Mouse (Mus musculus) T-helper 17 cell (primary cell): ENCODE measurements around the gene Boc.

ENCODE experiments used
- in situ Hi-C, 2 experiments: fragments of 300-600 bp; cut with MboI, MseI; formaldehyde crosslinking; loops; 1 replicate in 1 of 2; 2 replicates in 1 of 2; pipeline ENCODE4 v1.15.1; 2025; ENCODE audit warnings: high pct_unique_total_duplicates in 2 of 2

Gene Boc

DNA sequence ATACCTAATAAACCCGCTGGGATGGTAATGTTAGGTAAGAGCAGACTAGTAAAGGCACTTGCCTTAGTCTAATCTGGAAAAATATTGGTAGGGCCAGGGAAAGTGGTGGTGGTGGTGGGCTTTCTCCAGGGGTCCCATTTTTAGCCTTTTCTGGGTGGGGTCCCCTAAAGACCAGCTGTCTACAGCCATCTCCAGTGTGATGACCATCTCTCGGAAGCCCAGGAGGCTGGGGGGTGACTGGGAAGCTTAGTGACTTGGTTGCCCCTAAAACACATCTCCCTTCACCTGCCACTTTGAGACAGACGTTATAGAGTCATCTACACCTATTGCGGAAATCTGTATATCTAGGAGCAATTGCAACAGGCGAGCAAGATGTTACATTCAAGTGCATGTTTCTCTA is 6.0 kb downstream of the Boc start:
- in situ Hi-C loops, result no loop called here

DNA sequence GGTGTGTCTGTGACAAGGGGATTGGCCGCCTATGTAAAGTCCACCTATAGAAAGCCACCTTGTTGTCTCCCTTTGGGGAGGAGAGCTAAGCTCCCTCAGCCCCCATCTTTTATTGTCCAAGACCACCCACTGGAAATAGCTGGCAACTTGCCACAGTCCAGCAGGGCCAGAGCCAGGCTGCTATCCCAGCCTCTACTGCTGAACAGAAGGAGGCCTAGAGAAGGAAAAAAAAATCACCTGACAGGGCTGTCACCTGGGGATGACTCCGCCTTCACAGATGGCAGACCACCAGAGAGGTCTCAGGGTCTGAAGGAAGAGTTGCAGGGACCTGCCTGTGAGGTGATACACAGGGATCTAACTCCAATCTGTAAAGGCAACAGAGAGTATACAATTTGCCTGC is 6.7 kb downstream of the Boc start:
- in situ Hi-C loops, result no loop called here

DNA sequence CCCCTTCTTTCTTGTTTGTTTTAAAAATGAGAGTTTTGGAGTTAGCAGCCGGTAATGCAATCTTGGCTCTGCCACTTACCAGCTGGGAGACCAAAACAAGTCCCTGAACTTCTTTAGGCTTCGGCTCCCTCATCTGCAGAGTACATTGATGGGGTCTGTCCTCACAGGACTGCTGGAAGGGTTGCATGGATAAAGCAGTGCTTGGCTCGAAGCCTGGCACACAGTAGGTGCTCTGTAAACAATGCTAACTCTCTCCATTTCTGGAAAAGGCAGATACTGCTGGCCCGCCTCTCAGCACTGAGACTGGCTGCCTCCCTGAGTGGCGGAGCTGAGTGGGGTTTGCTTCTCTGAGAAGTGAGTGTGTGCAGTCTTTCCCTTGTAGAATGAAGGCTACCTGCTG is 7.2 kb downstream of the Boc start:
- in situ Hi-C loops, result no loop called here

DNA sequence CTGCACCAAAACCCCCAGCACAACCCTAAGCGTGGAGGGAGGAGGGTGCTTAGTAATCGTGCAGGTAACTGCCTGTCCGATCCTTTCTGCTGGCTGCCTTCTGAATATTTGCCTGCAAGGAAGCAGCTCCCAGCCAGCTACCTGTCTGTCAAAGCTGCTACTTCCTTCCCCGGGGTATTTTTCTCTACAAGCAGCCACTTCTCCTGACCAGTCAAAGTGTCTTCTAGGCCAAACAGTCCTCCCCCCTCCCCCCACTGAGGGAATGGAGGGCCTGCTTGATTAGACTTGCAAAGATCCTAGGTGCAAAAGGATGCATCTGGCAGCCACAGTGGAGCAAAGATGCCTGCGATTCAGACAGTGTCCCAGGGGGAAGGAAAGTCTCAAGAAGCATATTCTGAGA is 7.9 kb downstream of the Boc start:
- in situ Hi-C loops, result no loop called here

DNA sequence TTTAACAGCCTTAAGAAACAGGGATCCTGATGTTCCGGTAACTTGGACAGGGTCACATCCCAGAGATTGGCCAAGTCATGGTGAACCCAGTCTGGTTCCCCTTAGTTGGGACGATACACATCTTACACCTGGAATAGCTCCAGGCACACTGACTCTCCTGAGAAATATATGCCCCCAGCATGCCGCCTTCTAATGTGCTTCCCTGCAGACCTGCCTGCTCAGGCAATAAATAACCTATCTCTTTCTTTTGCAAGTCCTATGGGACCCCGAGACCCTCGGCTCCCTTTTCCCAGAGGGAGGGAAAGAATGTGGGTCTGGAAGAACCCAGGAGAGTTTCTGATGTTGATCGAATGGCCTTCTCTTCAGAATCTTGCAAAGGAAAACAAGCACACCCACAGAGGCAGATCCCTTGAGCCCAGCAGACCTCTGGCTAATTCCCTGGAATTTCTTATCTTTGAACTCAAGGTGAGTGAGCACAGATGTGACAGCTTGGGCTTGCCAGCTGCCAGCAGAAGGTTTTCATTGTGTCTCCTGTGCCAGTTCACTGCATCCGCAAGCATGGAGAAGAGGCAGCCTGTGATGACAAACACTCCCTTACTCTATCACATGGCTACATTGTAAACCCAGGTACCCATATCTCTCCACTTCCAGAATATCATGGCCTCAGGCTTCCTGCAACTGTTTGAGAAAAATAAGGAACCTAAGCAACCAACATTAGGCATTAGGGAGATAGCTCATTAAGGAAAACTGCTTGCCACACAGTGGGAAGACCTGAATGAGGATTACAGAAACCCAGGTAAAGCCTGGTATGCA is 8.6 kb downstream of the Boc start:
- in situ Hi-C loops, result loop anchor here in 1 of 2 experiments (5.0 kb wide), 1 partner anchor 58 kb away; no protein-coding TSS in a partner anchor

DNA sequence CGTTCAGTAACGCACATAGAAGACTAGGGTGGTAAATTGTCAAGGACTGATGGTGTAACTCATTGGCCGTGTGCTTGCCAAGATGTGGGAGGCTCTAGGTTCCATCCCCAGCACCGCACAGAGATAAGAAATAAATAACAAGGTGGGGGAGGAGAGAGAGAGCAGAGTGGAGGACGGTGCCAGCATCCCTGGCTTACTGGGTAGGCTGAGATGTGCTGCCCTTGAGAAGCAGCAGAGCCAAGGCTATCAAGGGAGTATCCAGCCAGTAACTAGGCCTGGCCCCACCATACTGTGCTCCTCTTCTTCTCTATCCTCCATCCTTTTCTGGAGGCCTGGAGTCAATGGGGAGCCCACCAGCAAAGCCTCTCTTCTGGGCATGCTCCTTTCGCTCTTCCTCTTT is 9.3 kb downstream of the Boc start:
- in situ Hi-C loops, result loop anchor here in 1 of 2 experiments (5.0 kb wide), 1 partner anchor 57 kb away; no protein-coding TSS in a partner anchor

DNA sequence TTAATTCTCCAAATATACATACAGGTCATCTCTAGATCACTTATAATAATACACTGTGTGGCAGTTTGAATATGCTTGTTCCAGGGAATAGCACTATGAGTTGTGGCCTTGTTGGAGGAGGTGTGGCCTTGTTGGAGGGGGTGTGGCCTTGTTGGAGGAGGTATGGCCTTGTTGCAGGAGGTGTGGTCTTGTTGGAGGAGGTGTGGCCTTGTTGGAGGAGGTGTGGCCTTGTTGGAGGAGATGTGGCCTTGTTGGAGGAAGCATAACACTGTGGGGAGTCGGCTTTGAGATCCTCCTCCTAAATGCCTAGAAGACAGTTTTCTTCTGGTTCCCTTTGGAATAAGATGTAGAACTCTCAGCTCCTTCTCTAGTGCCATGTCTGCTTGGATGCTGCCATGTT is 10.7 kb downstream of the Boc start:
- in situ Hi-C loops, result loop anchor here in 1 of 2 experiments (5.0 kb wide), 1 partner anchor 56 kb away; no protein-coding TSS in a partner anchor

DNA sequence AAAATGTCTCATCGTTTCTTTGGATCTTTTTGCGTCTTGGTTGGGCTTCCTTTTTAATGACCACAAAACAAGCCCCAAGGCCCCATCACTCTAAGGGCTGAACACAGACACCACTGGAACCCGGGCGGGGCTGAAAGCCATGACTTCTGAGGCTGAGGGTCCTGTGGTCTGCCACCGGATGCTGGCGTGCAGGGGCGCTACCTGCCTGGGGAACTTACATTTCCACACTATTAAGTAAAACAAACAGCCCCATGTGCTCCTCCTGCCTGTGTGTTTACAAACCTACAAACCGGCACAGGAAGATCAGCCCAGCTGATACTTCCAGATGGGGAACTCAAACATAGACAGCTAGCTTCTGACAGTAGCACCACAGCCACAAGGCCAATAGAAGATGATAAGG is 11.9 kb downstream of the Boc start:
- in situ Hi-C loops, result loop anchor here in 1 of 2 experiments (5.0 kb wide), 1 partner anchor 55 kb away; no protein-coding TSS in a partner anchor

DNA sequence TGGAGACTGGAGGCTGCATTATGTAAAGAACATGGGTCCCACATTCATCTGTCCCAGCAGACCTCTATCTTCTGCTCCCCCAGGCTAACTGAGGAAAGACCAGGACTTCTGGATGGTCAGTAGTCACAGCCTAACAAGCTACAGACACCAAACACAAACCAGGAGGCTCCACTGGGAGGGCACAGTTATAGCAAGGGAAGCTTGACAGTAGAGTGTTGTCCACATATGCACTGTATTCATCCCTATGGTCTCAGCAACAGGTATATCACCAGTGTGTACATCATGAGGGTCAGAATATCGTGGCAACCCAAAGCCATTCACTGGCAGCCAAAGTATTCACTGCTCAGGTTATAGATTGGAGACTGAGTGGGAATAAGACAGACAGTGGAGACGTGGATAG is 12.8 kb downstream of the Boc start:
- in situ Hi-C loops, result loop anchor here in 1 of 2 experiments (5.0 kb wide), 1 partner anchor 54 kb away; no protein-coding TSS in a partner anchor

DNA sequence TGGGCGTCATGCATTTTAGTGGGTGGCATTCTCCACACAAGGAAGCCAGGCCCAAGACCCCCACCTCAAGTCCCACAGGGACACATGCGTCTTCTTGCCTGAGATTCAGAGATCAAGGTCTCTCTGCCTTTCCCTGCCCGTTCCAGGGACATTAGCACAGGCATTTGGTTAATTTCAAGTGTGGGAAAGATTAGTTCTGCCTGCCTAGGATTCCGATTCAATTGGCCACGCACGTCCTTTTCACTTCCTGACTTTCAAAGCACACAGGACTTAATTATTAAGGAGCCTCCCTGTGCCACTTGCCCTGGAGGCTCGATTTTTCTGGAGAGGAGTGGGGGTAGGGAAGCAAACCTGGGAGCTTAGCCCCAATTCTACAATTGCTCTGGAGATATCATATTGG is 13.5 kb downstream of the Boc start:
- in situ Hi-C loops, result loop anchor here in 1 of 2 experiments (5.0 kb wide), 1 partner anchor 53 kb away; no protein-coding TSS in a partner anchor

DNA sequence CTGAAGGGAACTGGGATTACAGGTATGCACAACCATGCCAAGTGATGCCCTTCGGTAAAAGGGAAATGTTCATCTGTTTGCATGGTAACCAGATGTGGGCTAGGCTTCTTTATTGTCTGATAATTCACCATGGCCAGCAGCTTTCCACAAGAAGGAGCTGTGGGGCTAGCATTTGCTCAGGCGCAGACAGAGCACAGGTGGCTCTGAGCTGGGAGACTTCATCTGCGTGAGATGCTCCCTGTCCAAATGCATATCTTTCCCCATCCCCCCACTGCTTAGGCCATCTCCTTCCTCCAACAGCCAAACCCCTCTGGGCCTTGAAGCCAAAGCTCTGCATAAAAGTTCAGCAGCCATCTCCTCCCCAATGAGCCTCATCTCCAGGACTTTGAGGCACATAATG is 15.6 kb downstream of the Boc start:
- in situ Hi-C loops, result no loop called here

DNA sequence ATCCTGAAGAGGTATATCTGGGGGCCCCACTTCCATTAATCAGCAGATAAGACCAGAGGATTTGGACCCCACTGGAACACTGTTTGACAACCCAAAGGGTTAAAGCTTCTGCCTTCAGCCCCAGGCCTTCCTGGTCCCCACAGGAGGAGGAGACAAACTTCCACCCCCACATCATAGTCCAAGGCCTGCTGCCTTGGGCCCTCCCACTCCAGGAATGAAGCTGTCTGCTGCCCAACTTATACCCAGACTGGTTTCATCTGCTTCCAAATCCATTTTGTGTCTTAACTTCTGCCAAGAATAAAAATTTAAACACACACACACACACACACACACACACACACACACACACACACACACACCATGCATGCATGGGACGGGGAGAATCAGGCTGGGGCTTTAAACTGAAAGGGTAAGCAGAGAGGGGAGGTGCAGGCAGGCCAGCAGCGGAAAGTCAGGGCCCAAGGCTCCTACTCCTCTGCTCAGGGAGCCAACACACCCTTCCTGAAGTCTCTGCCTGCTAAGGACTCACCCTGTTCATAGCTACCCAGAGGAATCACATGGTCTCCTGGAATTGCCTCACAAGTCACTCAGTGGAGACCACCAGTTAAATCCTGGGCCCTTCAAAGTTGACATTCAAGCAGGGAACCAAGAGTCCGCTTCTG is 16.5 kb downstream of the Boc start:
- in situ Hi-C loops, result no loop called here

DNA sequence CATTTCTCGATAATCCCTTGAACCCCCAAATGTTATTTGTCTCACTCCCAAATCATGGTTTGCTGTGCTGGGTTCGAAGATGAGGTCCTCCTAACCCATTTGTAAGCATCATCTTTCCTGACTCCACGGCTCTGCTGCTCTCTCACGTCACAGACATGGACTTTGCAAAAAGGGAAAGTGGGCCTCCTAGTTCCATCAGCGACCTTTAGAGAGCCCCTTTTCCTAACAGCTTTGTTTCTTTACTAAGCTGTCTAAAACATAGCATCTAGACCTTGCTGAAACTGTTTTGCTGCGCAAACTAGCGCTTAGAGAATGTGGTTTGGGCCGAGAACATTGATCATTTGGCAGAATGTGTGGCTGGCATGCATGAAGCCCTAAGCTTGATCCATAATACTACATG is 19.1 kb downstream of the Boc start:
- in situ Hi-C loops, result no loop called here

DNA sequence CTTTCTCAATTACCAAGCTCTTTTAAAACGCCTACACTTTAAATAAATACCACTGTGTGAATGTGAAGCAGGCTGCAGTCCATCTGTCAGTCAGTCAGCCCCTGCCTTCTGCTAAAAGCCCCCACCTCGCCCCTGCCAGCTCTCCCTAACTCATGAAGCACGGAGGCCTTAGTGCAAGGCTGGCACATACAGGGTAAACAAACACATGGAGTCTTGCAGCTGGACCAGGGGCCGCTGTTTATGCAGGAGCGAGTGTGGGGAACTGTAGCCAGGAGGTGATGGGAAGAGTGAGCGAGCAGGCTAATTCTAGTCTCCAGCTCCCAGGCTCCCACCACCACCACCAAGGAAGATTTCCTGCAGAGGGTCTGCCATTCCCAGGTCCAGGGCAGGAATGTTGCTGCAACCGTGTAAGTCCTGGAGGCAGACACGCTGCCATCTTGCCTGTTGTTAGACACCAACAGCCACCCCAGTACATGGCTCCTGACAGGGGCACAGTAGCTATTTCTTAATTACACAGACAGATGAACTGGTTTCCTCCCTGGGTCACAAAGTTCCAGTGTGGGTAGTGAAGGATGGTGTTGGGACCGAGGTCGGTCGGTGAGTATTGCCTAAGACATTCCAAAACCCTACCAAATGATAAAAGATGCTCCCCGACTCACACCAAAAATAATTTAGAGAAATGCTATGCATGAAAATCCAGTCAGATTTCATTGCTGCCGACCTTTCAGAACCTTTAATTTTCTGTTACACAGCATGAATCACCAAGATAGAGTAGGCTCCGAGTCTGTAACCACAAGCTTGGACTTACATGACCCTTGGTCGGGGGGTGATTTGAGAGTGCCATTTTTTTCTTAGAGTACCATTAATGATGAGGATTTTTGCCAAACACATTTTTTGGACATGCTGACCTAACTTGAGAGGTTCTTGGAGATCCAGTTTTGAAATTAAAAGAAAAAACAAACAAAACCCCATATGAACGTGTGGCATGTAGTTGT is 20.0 kb downstream of the Boc start:
- in situ Hi-C loops, result no loop called here

DNA sequence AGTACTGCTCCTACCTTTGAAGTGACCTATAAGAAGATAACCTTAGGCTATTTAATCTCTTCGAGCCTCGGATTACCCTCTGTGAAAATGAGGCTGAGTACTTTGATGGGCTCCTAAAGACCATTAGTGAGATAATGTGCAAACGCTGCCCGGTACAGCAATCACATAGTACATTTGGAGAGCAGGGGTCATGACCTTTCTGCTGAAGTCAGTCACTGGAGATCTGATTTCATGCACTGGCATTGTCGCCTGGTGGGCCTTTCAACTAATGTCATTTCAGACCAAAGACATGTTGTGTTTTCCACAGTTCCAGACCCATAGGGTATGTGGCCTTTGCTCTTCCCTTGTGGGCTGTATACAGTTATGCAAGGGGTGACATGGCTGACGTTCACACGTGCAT is 24.6 kb downstream of the Boc start:
- in situ Hi-C loops, result no loop called here

DNA sequence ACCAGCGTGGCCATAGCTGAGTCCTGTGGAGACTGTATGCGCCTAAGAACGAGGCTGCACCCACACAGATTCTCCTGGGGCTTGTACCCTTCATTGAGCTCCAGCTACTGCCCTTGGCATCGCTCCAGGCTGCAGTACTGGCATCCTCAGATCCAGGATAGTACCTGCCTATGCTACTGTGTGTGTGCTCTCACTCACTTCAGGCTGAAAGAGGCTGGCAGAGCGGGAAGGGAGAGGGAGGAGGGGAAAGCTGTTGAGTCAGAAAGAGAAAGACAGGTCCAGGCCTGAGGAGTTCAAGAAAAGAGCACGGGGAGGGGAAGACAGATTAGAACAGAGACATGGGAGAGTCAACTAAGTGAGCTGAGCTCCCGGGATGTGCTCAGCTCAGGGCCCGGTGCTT is 25.2 kb downstream of the Boc start:
- in situ Hi-C loops, result no loop called here

DNA sequence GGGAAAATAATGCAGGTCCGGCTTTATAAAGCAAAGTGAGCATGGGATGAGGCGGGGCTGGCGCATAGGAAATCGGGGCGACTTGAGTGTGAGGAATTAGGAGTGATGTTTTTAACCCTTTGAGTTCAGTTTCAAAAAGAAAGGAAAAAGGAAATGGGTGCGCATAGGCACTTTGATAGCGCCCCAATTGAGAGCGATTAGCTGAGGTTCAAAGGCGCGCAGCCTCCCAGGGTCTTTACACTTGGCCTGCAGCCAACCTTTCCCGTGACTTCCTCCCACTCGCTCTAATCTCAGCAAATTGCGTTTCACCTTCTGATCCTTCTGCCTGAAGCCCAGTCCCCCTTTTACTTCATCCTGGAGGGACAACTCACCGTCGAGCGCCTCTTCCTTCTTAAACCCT is 25.8 kb downstream of the Boc start:
- in situ Hi-C loops, result no loop called here

DNA sequence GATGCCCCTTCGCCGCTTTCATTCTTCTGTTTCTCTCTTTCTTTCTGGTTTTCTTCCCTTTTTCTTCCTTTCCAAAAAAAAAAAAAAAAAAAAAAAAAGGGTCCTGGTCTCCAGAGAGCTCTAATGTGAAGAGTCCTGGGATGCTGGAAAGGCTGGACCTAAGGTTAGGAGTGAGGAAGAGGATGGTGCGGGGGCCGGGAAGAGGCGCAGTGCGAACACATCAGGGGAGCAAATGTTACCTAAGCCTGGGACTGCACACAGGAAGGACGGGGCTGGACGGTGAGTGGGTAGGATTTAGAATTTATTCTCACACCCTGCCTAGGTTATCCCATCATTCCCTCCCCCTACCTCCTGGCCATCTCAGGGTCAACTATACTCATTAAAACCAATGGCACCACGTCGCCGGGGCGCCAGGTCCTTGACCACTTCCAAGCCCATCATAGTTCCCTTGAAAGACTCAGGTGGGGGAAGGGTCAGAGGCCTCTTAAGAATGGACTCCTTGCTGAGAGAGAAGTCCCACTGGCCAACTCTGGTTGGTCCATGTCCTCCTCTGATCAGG is 27.4 kb downstream of the Boc start:
- in situ Hi-C loops, result no loop called here

DNA sequence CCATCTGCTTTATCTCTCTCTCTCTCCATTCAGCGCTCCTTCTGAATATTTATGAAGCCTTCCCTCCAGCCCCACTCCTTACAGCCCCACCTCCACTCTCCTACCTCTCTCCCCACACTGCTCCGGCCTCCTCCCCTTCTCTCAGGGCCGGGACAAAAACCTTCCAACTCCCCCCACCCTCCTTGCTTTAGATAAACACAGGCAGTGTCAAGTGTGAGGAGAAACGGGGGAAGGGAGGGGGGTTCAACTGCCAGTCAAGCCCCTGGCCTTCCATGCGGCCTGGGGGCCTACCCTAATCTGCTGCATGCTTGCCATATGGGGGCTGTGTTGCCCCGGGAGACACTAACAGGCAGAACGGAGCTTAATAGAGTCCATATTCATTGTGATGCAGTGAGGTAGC is 27.9 kb downstream of the Boc start:
- in situ Hi-C loops, result no loop called here

DNA sequence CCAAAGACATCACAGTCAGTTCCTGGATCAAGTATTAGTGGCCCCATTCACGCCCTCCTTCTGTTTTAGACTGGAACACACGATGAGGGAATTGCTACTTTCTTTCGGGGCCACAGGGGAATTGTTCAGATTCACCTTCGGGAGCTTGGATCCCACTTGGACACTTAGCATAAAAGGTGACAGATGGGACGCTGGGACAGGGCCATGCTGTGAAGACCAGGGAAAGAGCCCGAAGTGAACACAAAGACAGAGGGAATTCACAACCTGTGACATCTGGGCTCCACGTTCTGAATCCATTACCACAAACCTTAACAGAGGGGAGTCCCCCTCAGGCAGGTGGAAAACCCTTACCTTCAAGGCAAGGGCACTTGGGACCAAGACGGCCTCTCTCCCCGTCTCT is 28.5 kb downstream of the Boc start:
- in situ Hi-C loops, result no loop called here

DNA sequence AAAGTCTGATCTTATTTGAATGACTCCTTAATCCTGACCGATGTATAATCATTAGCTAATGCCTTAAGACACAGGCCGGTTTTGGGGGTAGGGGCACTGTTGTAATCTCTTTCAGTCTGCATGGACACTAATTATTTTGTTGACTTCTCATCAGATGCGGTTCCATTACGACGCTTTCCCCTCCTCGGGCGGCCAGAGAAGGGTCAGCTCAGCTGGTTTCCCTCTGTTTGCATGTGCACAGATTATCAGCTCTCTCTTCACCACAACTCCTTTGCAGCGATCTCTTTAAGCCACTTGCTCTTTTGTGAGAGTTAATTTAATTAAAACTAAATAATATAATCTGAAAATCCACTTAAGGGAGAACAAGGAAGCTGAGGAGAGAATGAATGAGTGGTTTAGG is 29.0 kb downstream of the Boc start:
- in situ Hi-C loops, result no loop called here
